Mouse (Mus musculus): Measurements from ENCODE around the gene Stat6. TPM values are rescaled to one million over a fixed set of nuclear protein-coding genes. Genes with fewer than 3 reads are reported as not detected.

Gene Stat6
- polyA plus RNA-seq, 1 experiment from 2014 or later = 13.0 TPM

DNA sequence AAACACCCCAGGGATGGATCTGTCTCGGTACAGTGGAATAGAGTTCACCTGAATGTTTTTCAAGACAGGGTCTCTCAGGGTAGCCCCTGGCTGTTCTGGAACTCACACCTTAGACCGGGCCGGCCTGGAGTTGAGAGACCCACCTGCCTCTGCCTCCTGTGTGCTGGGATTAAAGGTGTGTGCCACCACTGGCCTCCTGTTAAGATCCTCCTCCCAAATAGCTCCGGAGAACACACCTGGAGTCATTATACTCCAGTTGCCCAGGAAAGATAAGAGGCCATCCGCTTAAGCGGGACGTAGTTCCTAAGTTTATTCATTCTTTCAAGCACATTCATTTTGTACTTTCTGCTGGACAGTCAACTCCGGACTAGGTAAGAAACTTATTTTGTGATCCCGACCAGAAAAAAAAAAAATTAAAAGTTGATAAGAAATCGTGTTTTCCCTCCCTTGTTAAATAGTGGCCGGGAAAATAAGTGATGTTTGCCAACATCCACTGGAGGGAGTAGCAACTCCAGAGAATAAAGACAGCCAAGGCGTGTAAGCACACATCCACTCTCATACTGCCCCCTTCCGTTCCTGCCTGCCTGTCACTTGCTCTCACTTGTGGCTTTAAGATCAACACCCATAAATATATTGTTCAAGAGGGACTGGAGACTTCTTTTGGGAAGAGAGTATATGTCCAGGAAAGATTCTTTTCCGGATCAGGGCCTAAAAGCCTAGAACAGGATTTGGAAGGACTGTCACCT, 35.0 kb downstream of the Stat6 start:
- H3K36me3 ChIP-seq (replicated peaks; ENCODE audit: insufficient read depth, low read length) = no peaks in the 10 kb centered on the region
- peak overlapping the region; percentile 97 for H3K4me2 ChIP-seq (ENCODE audit: low read depth, low read length)
- H3K9ac ChIP-seq (replicated peaks) = peak overlapping the region; percentile 79
- WGBS (ENCODE audit: insufficient replicate concordance) = 8% methylated on average over 14 of the region's 14 CpGs
- H3K27ac ChIP-seq (ENCODE audit: low read depth) = peak overlapping the region; percentile 82
- no peaks in the 10 kb centered on the region for H3K9me3 ChIP-seq (ENCODE audit: low read length)
- peaks cover 5% of the 10 kb centered on the region for H3K4me1 ChIP-seq (ENCODE audit: insufficient read depth)
- DNase-seq (peak; percentile 76), ATAC-seq (no peak)
- H3K4me3 ChIP-seq (ENCODE audit: low read depth, low read length) = peak overlapping the region; percentile 91
- peak; percentile 94 for TF ChIP-seq CTCF (IDR thresholded peaks at IDR 0.05; ENCODE audit: low read depth)
- TF ChIP-seq EP300 (IDR thresholded peaks at IDR 0.05; ENCODE audit: low read depth) = no peak
- H3K27me3 ChIP-seq (ENCODE audit: insufficient read depth, low read length) = no peaks in the 10 kb centered on the region

DNA sequence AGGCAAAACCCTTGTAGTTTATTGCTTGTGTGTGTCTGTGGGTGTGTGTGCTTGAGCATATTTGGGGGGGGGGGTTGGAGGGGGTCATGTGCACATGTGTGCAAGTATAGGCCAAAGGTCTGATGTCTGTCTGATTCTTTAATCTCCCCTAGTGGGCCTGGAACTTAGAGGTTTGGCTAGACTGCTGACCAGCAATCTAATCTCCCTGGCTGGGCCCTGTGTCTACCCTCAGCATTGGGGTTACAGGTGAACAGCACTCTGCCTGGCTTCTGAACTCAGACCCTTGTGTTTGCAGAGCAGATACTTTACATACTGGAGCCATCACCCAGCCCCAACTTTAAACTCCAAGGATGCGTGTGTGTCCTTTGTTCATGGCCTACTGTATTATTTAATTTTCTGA, 36.4 kb downstream of the Stat6 start:
- Histone ChIP-seq H3K27me3 (ENCODE audit: insufficient read depth, low read length) (no peaks in the 10 kb centered on the region), H3K4me1 (ENCODE audit: insufficient read depth) (peaks cover 5% of the 10 kb centered on the region), H3K27ac (ENCODE audit: low read depth) (no peak overlapping the region), H3K4me2 (ENCODE audit: low read depth, low read length) (no peak overlapping the region), H3K9ac (replicated peaks) (no peak overlapping the region), H3K4me3 (ENCODE audit: low read depth, low read length) (no peak overlapping the region), H3K36me3 (replicated peaks; ENCODE audit: insufficient read depth, low read length) (peaks cover 2% of the 10 kb centered on the region; the same call in 1 of the 2 replicates), H3K9me3 (ENCODE audit: low read length) (no peaks in the 10 kb centered on the region)
- no peak for TF ChIP-seq CTCF (IDR thresholded peaks at IDR 0.05; ENCODE audit: low read depth)
- 85% methylated on average over 1 of the region's 1 CpGs for whole genome bisulfite sequencing (ENCODE audit: insufficient replicate concordance)
- ATAC-seq (no peak), DNase-seq (no peak)

DNA sequence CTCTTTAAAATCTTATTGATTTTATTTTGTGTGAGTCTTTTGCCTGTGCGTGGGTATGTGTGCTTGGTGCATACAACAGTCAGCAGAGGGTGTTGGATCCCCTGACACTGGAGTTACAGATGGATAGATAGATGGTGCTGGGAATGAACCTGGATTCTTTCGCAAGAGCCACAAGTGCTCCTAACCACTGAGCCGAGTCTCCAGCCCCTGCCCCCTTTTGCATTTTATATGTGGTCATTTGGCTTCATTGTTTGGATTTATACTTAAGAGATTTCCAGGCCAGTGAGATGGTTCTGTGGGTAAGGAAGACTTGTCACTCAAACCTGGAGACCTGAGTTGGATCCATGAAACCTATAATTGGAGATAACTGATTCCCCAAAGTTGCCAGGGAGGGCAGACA, 37.1 kb downstream of the Stat6 start:
- no peak for DNase-seq
- no peak for ATAC-seq
- no peak overlapping the region for H3K4me3 ChIP-seq (ENCODE audit: low read depth, low read length)
- no peak overlapping the region for H3K27ac ChIP-seq (ENCODE audit: low read depth)
- H3K27me3 ChIP-seq (ENCODE audit: insufficient read depth, low read length) = no peaks in the 10 kb centered on the region
- no peaks in the 10 kb centered on the region for H3K9me3 ChIP-seq (ENCODE audit: low read length)
- 73% methylated on average over 3 of the region's 3 CpGs for WGBS (ENCODE audit: insufficient replicate concordance)
- H3K4me2 ChIP-seq (ENCODE audit: low read depth, low read length) = no peak overlapping the region
- H3K9ac ChIP-seq (replicated peaks) = no peak overlapping the region
- peaks cover 5% of the 10 kb centered on the region for H3K4me1 ChIP-seq (ENCODE audit: insufficient read depth)
- peaks cover 2% of the 10 kb centered on the region; the same call in 1 of the 2 replicates for H3K36me3 ChIP-seq (replicated peaks; ENCODE audit: insufficient read depth, low read length)
- TF ChIP-seq EP300 (IDR thresholded peaks at IDR 0.05; ENCODE audit: low read depth) (no peak), CTCF (IDR thresholded peaks at IDR 0.05; ENCODE audit: low read depth) (no peak)

DNA sequence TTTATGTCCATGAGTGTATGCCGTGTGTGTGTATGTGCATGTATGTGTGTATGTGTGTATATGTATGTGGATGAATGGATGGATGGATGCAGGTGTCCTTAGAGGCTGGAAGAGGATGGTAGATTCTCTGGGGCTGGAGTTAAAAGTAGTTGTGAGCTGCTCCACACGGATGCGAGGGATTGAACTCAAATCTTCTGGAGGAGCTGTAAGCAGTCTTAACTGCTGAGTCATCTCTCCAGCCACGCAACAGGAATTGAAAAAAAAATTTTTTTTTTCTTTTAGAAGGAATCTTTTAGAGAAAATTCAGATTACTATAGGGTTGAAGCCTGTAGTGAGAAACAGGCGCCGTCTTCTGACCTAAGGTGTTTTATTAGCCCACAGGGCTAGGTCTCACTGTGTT, 40.1 kb downstream of the Stat6 start:
- Histone ChIP-seq H3K4me1 (ENCODE audit: insufficient read depth) (no peaks in the 10 kb centered on the region), H3K36me3 (replicated peaks; ENCODE audit: insufficient read depth, low read length) (peaks cover 2% of the 10 kb centered on the region; the same call in 1 of the 2 replicates), H3K27ac (ENCODE audit: low read depth) (no peak overlapping the region), H3K4me3 (ENCODE audit: low read depth, low read length) (no peak overlapping the region), H3K27me3 (ENCODE audit: insufficient read depth, low read length) (no peaks in the 10 kb centered on the region), H3K9me3 (ENCODE audit: low read length) (no peaks in the 10 kb centered on the region), H3K9ac (replicated peaks) (no peak overlapping the region), H3K4me2 (ENCODE audit: low read depth, low read length) (no peak overlapping the region)
- WGBS (ENCODE audit: insufficient replicate concordance) = 77% methylated on average over 6 of the region's 6 CpGs
- no peak for TF ChIP-seq CTCF (IDR thresholded peaks at IDR 0.05; ENCODE audit: low read depth)
- ATAC-seq = no peak
- no peak for DNase-seq

DNA sequence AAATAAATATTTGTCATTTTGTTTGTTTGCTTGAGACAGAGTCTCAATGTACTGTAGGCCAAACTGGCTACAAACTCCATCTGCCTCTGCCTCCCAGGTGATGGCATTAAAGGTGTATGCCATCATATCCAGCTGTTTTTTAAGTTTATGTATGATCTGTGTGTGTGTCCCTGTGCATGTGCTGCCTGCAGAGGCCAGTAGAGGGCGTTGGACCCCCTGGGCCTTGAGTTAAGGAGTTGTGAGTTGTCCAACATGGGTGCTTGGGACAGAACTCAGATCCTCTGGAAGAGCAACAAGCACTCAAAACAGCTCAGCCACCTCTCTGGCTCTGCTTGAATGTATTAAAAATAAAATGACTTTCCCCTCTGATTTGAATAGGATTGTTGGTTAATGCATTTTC, 48.3 kb downstream of the Stat6 start:
- 20% methylated on average over 1 of the region's 1 CpGs for WGBS (ENCODE audit: insufficient replicate concordance)
- peaks cover 27% of the 10 kb centered on the region for H3K36me3 ChIP-seq (replicated peaks; ENCODE audit: insufficient read depth, low read length)

DNA sequence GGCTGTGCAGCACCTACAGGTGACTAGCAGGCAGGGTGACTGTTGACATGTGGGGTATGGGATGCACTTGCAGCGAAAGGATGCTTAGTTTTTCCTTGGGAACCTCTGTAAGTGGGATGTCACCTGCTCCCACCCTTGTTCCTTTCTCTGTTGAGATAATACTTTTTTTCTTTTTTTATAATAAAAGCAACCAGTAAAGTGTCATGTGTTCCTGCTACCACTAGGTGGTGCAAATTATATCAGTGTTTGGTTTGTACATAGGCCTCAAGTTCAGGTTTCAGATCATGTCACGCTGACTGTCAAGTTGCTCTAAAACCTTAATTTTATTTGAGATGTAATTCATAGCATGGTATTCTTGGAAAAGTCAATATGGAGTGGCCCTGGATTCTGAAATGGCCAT, 51.9 kb downstream of the Stat6 start:
- Histone ChIP-seq H3K4me2 (ENCODE audit: low read depth, low read length) (no peak overlapping the region), H3K36me3 (replicated peaks; ENCODE audit: insufficient read depth, low read length) (peaks cover 37% of the 10 kb centered on the region), H3K4me3 (ENCODE audit: low read depth, low read length) (no peak overlapping the region), H3K27me3 (ENCODE audit: insufficient read depth, low read length) (no peaks in the 10 kb centered on the region), H3K4me1 (ENCODE audit: insufficient read depth) (no peaks in the 10 kb centered on the region), H3K9me3 (ENCODE audit: low read length) (no peaks in the 10 kb centered on the region), H3K9ac (replicated peaks) (no peak overlapping the region), H3K27ac (ENCODE audit: low read depth) (no peak overlapping the region)
- TF ChIP-seq CTCF (IDR thresholded peaks at IDR 0.05; ENCODE audit: low read depth) (peak; percentile 79), EP300 (IDR thresholded peaks at IDR 0.05; ENCODE audit: low read depth) (no peak)
- no peak for ATAC-seq
- DNase-seq = no peak
- WGBS (ENCODE audit: insufficient replicate concordance) = 39% methylated on average over 2 of the region's 2 CpGs

More for the DNA sequence above, 48.3 kb downstream of the Stat6 start:
- no peak for ATAC-seq
- TF ChIP-seq EP300 (IDR thresholded peaks at IDR 0.05; ENCODE audit: low read depth) = no peak
- TF ChIP-seq CTCF (IDR thresholded peaks at IDR 0.05; ENCODE audit: low read depth) = peak; percentile 25
- Histone ChIP-seq H3K27me3 (ENCODE audit: insufficient read depth, low read length) (no peaks in the 10 kb centered on the region), H3K4me3 (ENCODE audit: low read depth, low read length) (no peak overlapping the region), H3K4me2 (ENCODE audit: low read depth, low read length) (no peak overlapping the region), H3K27ac (ENCODE audit: low read depth) (no peak overlapping the region), H3K4me1 (ENCODE audit: insufficient read depth) (no peaks in the 10 kb centered on the region), H3K9ac (replicated peaks) (no peak overlapping the region), H3K9me3 (ENCODE audit: low read length) (no peaks in the 10 kb centered on the region)
- no peak for DNase-seq

Measured in liver, postnatal 0 days (tissue).